Mouse (Mus musculus) E14TG2a.4 (cell line): ENCODE measurements at regions not wholly inside any gene's neighbourhood (a gene's known extent, or its start where the extent isn't known, plus 50 kb on each side); places are given as distances from the start of the nearest gene placed in this dataset.
A peak's percentile ranks its signal among the peaks of the same experiment; 100 is the strongest.
"Not testable (repeated sequence)": the region's sequence is repeated elsewhere in the genome, so short reads cannot be mapped to it uniquely, and the experiment has no call there.

Experiments used
- H3K27me3 ChIP-seq: 2 replicates; pipeline ENCODE4 v1.6.1; 2014; ENCODE audit warnings: low read length, control low read depth; ENCODE audit not compliant: insufficient read depth
- H3K36me3 ChIP-seq: 2 replicates; pipeline ENCODE4 v1.6.1; 2014; ENCODE audit warnings: low read length, control low read depth; ENCODE audit not compliant: insufficient read depth
- H3K4me1 ChIP-seq: replicated peaks from 2 replicates; pipeline ENCODE4 v1.6.1; 2014; ENCODE audit warnings: low read depth, low read length, control low read depth
- H3K4me3 ChIP-seq: replicated peaks from 2 replicates; pipeline ENCODE4 v1.5.1; 2014; ENCODE audit warnings: mild to moderate bottlenecking, low read length
- H3K9me3 ChIP-seq: 2 replicates; pipeline ENCODE4 v1.6.1; 2014; ENCODE audit warnings: low read length, control low read depth
- CTCF ChIP-seq: conservative IDR thresholded peaks from 2 replicates; pipeline ENCODE4 v1.5.1; 2014; ENCODE audit warnings: low read length
- NANOG ChIP-seq: IDR thresholded peaks from 2 replicates; pipeline ENCODE4 v1.6.1; 2014; ENCODE audit warnings: borderline replicate concordance, low read length, mixed read lengths
- POU5F1 ChIP-seq: IDR thresholded peaks from 2 replicates; pipeline ENCODE4 v1.6.1; 2014; ENCODE audit warnings: low read length, borderline replicate concordance

- H3K4me1 ChIP-seq, H3K4me3 ChIP-seq, H3K27me3 ChIP-seq, H3K36me3 ChIP-seq: not testable (repeated sequence)
- peaks cover 26% of the 10 kb centered on the region for H3K9me3 ChIP-seq
- peak; percentile 81 for TF ChIP-seq NANOG
These were observed 90.6 kb upstream of the Akr1e1 start for GRCm38 (mm10) chr13:4699591-4699990.

- Histone ChIP-seq H3K36me3 (no peaks in the 10 kb centered on the region), H3K4me3 (no peak overlapping the region), H3K4me1 (no peaks in the 10 kb centered on the region), H3K27me3 (no peaks in the 10 kb centered on the region), H3K9me3 (peaks cover 4% of the 10 kb centered on the region; the same call in 1 of the 2 replicates)
- TF ChIP-seq NANOG, result no peak
- peak; percentile 49 for TF ChIP-seq CTCF
These were observed 57.6 kb upstream of the Akr1e1 start for GRCm38 (mm10) chr13:4666375-4667140.

GRCm38 (mm10) chr13:4663390-4663789 is 54.4 kb upstream of the Akr1e1 start:
- no peaks in the 10 kb centered on the region for H3K27me3 ChIP-seq
- peaks cover 16% of the 10 kb centered on the region for H3K9me3 ChIP-seq
- H3K4me3 ChIP-seq, result no peak overlapping the region
- no peaks in the 10 kb centered on the region for H3K36me3 ChIP-seq
- no peaks in the 10 kb centered on the region for H3K4me1 ChIP-seq
- TF ChIP-seq CTCF (no peak), POU5F1 (no peak), NANOG (no peak)

GRCm38 (mm10) chr13:4662336-4663101 is 53.5 kb upstream of the Akr1e1 start:
- TF ChIP-seq POU5F1 (no peak), CTCF (0 out of 2 replicates have a peak, but pooled peaks have one; percentile 7)
- H3K4me3 ChIP-seq, result no peak overlapping the region
- no peaks in the 10 kb centered on the region for H3K27me3 ChIP-seq
- peaks cover 25% of the 10 kb centered on the region for H3K9me3 ChIP-seq
- H3K4me1 ChIP-seq, result no peaks in the 10 kb centered on the region
- no peaks in the 10 kb centered on the region for H3K36me3 ChIP-seq
